Mouse (Mus musculus): Measurements from ENCODE around the gene Dkk1.
A peak's percentile ranks its signal among the peaks of the same experiment; 100 is the strongest.

DNA sequence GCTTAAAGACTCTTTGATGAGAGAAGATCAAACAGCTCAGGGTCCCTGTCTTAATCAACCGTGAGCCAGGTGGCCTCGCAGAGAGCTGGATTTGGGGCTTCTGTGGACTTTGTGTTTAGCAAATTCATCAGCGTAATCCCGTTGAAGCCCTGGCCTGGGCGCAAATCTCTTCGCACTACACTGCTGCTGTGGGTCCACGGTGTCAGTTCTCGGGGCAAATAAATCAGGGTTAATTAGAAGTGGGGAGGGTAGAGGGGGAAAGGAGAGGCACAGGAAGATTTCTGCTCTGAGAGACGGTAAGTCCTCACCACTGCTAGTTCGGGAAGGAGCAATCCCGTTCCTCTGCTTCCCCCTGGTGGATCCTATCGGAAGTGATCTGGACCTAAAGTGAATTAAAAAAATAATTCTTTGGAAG, 5.0 kb upstream of the Dkk1 start:
- TF ChIP-seq ZC3H11A (IDR thresholded peaks at IDR 0.05; ENCODE audit: low read depth, low read length) (0 out of 2 replicates have a peak, but pooled peaks have one; percentile 8), EP300 (IDR thresholded peaks at IDR 0.05; ENCODE audit: low read depth in 1 of 2, low read length in 2 of 2) (no peak), MAFK (IDR thresholded peaks at IDR 0.05; ENCODE audit: borderline replicate concordance, low read depth, low read length) (no peak), NELFE (IDR thresholded peaks at IDR 0.05; ENCODE audit: low read depth, low read length) (no peak), ZKSCAN1 (IDR thresholded peaks at IDR 0.05; ENCODE audit: low read depth, low read length) (no peak), KAT2A (conservative IDR thresholded peaks at IDR 0.05; ENCODE audit: low read depth, low read length) (no peak), ELF1 (IDR thresholded peaks at IDR 0.05; ENCODE audit: low read depth, low read length) (no peak), CTCF (IDR thresholded peaks at IDR 0.05 in 2 of 3, conservative IDR thresholded peaks at IDR 0.05 in 1 of 3; ENCODE audit: control insufficient read depth in 1 of 3, insufficient read depth in 1 of 3, low read depth in 2 of 3, low read length in 3 of 3, poor library complexity in 1 of 3, severe bottlenecking in 1 of 3) (peak in 2 of 3 experiments; percentile 50 to 57; a peak in 5 of 6 replicates), POLR2A (IDR thresholded peaks at IDR 0.05; ENCODE audit: control insufficient read depth in 1 of 2, insufficient read depth in 1 of 2, low read depth in 1 of 2, low read length in 2 of 2, poor library complexity in 1 of 2) (no peak)
